Mouse (Mus musculus) mouse embryonic stem cell (cell line): ENCODE data around the gene Sdhaf4.
"Not testable (repeated sequence)": the region's sequence is repeated elsewhere in the genome, so short reads cannot be mapped to it uniquely, and the experiment has no call there.

Experiments used
- in situ Hi-C, 2 experiments: fragments of 300-500 bp; cut with MboI; formaldehyde crosslinking; loops; 1 replicate in 1 of 2; 3 replicates in 1 of 2; pipeline ENCODE4 v1.14.3; 2019 to 2020; ENCODE audit warnings: low sequenced_read_pairs in 2 of 2, low pct_unique_long_range_greater_than_20kb in 1 of 2, mixed read lengths in 1 of 2; ENCODE audit not compliant: unreplicated experiment in 1 of 2

Sdhaf4 gene

DNA sequence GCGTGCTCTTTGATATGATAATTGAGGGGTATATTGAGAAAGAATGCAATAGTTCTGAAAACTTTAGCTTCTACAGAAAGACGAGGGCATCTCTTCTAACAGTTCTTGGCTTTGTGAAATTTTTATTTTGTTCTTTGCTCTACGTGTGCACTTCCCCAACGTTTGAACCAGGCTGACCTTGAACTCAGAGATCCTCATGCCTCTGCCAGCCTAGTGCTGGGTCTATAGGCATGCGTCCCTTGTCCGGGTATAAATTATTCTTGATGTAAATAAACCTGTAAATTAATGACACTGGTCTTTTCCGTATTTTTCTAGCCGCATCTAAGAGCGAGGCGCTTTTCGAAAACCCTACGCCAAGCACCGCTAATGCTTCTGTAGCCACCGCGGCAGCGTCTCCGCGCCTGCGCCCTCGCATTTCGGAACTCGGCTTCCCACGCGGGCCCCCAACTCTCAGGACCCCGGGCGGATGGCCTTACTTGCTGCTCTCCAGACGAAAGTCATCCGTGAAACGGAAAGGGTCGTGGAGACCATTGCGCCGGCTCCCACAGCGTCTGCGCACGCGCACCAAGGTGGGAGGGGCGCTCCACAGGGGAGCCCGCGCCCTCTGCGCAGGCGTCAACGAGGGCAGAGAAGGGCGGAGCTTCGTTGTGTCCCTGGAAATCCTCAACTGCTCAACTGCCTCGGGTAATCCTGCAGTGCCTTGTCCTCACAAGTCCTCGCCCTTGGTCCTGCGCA, at the start of gene Sdhaf4:
TSS of gene Sdhaf4 (minus strand) at position 587 of the 735 bp plus-strand sequence.
- in situ Hi-C loops = no loop called here

DNA sequence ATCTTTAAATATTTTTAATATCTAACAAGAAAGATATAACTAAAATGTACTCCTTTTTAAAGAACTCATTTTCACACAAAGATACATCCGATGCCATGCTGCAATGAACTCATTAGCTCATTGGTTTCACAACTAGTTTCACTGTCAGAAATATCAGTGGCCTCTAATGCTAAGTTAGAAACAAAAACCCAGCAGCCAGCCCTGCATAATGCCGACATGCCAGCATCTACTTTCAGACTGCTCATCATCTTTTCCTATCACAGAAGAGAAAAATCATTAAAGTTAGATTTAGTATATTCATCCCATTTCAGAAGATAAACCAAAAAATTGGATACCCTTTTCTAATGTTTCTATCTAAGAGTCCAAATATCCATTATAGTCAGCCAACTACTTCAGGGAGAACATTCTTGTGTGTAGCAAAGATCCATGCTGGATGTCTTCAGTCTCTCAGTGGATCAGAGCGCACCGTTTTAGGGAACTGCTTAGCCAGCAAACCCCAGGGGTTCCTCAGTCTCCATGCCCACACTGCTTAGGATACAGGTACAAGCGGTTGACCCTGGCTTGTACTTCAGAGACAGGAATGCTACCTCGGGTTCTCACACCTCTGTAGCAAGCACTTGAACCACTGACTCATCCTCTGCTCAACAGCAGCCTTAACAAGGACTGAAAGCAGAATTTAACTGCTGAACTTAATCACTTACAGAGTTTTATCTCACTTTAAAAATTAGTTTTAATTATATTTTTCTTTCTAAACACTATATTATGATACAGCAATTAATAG, 41.5 kb upstream of the Sdhaf4 start:
- in situ Hi-C loops = no loop called here

DNA sequence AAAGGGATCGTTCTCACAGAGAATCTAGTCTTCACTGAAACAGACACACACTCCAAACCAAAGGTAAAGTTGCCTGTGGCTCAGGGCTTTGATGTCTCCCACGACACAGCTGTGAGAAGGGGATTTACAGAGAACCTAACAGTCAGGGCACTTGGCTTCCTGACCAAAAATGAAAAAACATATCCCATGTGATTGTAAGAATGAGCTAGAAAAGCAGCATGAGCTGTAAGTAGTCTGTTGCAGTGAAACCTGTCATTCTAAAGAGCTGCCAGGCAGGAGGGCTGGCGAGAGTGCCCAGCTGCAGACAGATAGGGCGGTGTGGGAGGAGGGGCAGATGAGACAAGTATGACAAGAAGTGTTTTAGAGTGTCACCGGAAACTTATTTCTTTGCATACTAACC, 40.2 kb upstream of the Sdhaf4 start:
- in situ Hi-C loops = no loop called here

DNA sequence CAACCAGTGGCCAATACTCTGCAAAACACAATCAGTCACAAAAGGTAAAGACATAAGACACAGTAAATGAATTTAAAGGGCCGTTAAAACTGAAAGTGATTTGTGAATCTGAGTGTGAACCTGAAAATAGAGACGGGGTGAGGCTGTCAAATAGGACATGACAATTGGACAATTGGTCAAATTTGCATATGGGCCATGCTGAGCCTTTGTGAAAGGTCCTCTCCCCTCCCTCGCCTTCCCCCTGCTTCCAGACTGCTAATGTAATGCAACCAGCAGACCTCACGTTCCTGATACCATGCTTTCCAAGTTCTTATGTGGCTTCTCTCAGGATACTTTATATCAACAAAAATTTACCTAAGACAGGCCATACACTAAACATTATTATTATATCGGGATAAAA, 37.6 kb upstream of the Sdhaf4 start:
- in situ Hi-C loops = no loop called here

GRCm38 (mm10) chr1:24033759-24034423, 28.4 kb upstream of the Sdhaf4 start:
- in situ Hi-C loops = no loop called here

GRCm38 (mm10) chr1:24010821-24011220, 5.4 kb upstream of the Sdhaf4 start:
- in situ Hi-C loops = no loop called here

- in situ Hi-C loops = no loop called here
Observed at GRCm38 (mm10) chr1:24010016-24010415, 4.6 kb upstream of the Sdhaf4 start.

GRCm38 (mm10) chr1:24007621-24008020, 2.2 kb upstream of the Sdhaf4 start:
- in situ Hi-C loops = no loop called here

DNA sequence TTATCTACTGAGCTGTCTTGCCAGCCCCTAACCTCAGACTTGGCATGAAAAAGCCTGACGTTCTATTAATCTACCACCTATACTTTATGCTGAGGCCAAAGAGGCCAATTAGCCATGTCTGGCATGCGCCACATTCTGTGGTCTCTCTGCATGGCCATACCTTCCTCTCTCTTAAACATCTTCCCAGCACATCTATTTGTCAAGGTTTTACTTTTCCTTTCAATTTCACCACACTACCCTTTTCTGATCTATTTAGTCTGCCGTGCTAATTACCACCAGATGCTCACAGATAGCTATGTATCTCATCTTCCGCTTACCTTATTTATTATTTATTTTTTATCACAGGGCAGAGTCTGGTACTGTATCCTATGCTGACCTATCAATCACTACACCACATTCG, 6.1 kb downstream of the Sdhaf4 start:
- in situ Hi-C loops = no loop called here

DNA sequence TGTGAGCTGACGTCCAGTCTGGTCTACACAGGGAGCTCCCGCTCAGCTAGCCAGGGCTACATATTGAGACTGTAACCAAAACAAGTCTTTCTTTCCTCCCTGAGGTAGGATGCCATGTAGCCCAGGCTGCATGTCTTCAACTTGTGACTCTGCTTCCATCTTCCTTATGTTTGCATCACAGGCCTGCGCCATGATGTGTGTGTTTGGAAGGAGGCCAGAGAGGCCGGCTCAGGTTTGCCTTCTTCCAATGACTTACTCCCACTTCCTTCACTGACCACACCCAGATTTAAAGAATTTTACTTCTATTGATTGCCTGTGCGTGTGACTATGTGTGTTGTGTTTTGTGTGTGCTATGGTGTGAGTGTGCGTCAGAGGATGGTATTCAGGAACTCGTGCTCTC, 6.6 kb downstream of the Sdhaf4 start:
- in situ Hi-C loops = no loop called here

DNA sequence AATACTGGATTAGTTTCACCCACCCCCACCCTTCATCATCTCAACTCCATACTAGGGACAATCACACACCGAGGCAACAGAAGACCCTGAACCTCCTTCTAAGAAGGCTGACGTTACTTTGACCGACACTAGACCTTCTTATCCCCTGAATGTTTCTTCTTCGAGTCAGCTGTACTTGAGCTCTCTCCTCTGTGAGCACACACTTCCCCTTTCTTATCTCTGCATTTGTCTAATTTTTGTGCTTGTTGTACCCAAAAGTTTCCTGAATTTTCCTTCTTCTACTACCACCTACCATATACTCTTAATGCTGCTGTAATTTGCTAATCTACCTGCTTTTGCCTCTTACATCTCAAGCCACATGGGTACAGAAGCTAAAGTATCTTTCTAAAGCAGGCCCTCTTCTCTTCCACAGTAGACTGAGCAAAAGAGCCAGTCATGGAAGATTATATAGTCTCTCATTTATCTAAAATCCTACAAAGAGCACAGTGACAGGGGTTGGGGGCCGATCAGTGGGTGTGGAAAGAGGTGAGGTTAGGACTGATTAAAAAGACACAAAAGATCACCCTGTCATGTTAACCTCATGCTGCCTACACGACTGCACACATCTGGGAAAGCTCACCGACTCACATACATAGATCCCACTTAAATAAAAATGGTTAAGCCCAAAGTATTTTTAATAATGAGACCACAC, 7.2 kb downstream of the Sdhaf4 start:
- in situ Hi-C loops = no loop called here

- in situ Hi-C loops = no loop called here
Observed at GRCm38 (mm10) chr1:23997493-23997892, 8.0 kb downstream of the Sdhaf4 start.

- in situ Hi-C loops = no loop called here
Observed at GRCm38 (mm10) chr1:23995420-23995819, 10.0 kb downstream of the Sdhaf4 start.

- in situ Hi-C loops = no loop called here
Observed at GRCm38 (mm10) chr1:23983118-23983517, 22.3 kb downstream of the Sdhaf4 start.

GRCm38 (mm10) chr1:23978281-23978680, 27.2 kb downstream of the Sdhaf4 start:
- in situ Hi-C loops = no loop called here

GRCm38 (mm10) chr1:23971159-23971558, 34.3 kb downstream of the Sdhaf4 start:
- in situ Hi-C loops = not testable (repeated sequence)

- in situ Hi-C loops = no loop called here
Observed at GRCm38 (mm10) chr1:23968027-23968725, 37.3 kb downstream of the Sdhaf4 start.

DNA sequence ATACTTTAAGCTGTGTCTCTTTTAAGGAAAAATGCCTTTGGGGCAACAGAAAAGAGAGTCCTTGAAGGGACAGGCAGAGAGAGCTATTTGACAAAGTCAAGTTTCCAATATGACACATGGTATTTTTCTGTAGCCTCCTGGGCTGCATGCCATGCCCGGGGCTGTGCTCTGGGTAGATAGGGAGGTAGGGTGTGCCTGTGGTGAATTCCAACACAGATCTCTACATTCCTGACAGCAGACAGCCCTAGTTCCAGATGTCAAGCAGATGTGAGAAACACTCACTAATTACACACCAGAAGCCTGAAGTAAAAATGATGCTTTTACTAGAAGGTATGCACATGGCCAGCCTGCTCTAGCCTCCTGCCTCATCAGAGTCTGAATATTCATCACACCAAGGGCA, 39.2 kb downstream of the Sdhaf4 start:
- in situ Hi-C loops = no loop called here
